Mouse (Mus musculus) intestine, embryonic 16.5 days (tissue): ENCODE data around the gene Rln1. TPM values are rescaled to one million over a fixed set of nuclear protein-coding genes. Genes with fewer than 3 reads are reported as not detected.

ENCODE experiments used
- ATAC-seq: fragments of 200-750 bp; cut with Nextera tagmentation; 2 replicates; pipeline ENCODE4 v1.8.0; 2017; ENCODE audit warnings: moderate TSS enrichment, moderate library complexity
- H3K27ac ChIP-seq: fragments of 300-500 bp; sonication (generic); 2 replicates; pipeline ENCODE4 v1.5.1; 2014; ENCODE audit warnings: mild to moderate bottlenecking, low read length
- H3K27me3 ChIP-seq: fragments of 300-500 bp; sonication (generic); replicated peaks from 2 replicates; pipeline ENCODE4 v1.6.1; 2014; ENCODE audit warnings: low read length, control low read depth, mixed read lengths; ENCODE audit not compliant: control insufficient read depth, insufficient read depth
- H3K36me3 ChIP-seq: fragments of 300-500 bp; sonication (generic); 2 replicates; pipeline ENCODE4 v1.6.1; 2014; ENCODE audit warnings: low read length, control low read depth; ENCODE audit not compliant: control insufficient read depth, insufficient read depth
- H3K4me1 ChIP-seq: fragments of 300-500 bp; sonication (generic); 2 replicates; pipeline ENCODE4 v1.6.1; 2014; ENCODE audit warnings: low read length, control low read depth, mixed read lengths; ENCODE audit not compliant: control insufficient read depth, insufficient read depth
- H3K4me2 ChIP-seq: fragments of 300-500 bp; sonication (generic); 2 replicates; pipeline ENCODE4 v1.6.1; 2014; ENCODE audit warnings: low read depth, low read length, control low read depth
- H3K4me3 ChIP-seq: fragments of 300-500 bp; sonication (generic); 2 replicates; pipeline ENCODE4 v1.5.1; 2014; ENCODE audit warnings: mild to moderate bottlenecking, low read length
- H3K9ac ChIP-seq: fragments of 300-500 bp; sonication (generic); 2 replicates; pipeline ENCODE4 v1.6.1; 2014; ENCODE audit warnings: low read depth, low read length
- H3K9me3 ChIP-seq: fragments of 300-500 bp; sonication (generic); 2 replicates; pipeline ENCODE4 v1.6.1; 2016; ENCODE audit warnings: low read length, control low read depth; ENCODE audit not compliant: control insufficient read depth
- WGBS: fragments of 180-500 bp; shearing (Covaris S2); extraction: QIAGEN DNeasy Blood & Tissue Kit; methylation state at CpG from one replicate; pipeline ENCODE4 v1.1.7; 2014; 5-methylcytosine and 5-hydroxymethylcytosine counted together
- polyA plus RNA-seq: library from polyadenylated mRNA; unstranded; fragments of >200 nt; fragmentation: Nextera tagmentation; extraction: Ambion mirVana; gene quantifications from 2 replicates; pipeline ENCODE4 v1.2.1, GENCODE M21; 2015

Gene Rln1
- polyA plus RNA-seq, 1 experiment from 2014 or later: not detected

DNA sequence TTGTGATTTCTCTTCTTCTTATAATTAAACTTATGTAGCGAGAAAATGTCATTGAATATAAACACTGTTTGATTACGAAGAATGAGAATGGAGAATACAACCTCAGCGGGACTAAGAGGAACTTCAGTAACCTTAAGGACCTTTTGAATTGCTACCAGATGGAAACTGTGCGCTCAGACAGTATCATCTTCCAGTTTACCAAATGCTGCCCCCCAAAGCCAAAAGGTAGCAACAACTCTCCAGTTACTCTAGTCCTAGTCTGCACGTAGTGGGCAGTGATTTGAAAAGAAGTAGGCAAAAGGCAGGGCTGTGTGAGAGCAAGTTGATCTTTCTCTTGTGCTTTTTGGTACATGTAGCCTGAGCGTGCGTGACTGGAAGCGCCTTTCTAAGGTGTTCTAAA is 46.6 kb downstream of the Rln1 start:
- Histone ChIP-seq H3K4me2 (no peak overlapping the region), H3K9ac (no peak overlapping the region), H3K36me3 (peaks cover 5% of the 10 kb centered on the region; the same call in 1 of the 2 replicates), H3K4me1 (no peaks in the 10 kb centered on the region), H3K27ac (no peak overlapping the region), H3K4me3 (no peak overlapping the region), H3K9me3 (no peaks in the 10 kb centered on the region), H3K27me3 (no peaks in the 10 kb centered on the region)
- no peak for ATAC-seq
- 78% methylated on average over 8 of the region's 8 CpGs for WGBS

DNA sequence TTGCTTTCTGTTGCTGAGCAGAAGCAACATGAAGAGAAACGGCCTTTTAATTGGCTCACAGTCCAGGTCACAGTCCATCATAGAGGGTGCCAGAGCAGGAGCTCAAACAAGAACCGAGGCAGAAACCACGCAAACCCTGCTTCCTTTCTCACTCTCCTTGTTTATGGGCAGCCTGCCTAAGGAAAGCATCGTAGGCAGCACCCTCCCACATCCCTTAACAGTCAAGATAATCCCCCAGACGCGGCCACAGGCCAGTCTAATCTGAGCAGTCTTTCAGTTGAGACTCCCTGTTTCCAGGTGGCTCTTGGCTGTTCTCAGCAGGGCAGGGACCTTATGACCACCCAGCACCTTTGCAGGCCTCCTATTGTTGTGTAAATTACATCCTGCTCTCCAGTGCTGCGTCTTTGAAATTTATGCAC is 49.0 kb downstream of the Rln1 start:
- 48% methylated on average over 7 of the region's 7 CpGs for WGBS
- H3K27ac ChIP-seq: no peak overlapping the region
- no peak for ATAC-seq

More for the DNA sequence above, 49.0 kb downstream of the Rln1 start:
- Histone ChIP-seq H3K4me3 (no peak overlapping the region), H3K9ac (no peak overlapping the region), H3K4me1 (no peaks in the 10 kb centered on the region), H3K4me2 (no peak overlapping the region), H3K9me3 (no peaks in the 10 kb centered on the region), H3K36me3 (peaks cover 5% of the 10 kb centered on the region; the same call in 1 of the 2 replicates), H3K27me3 (no peaks in the 10 kb centered on the region)

Other genes starting within 250 kb of the Rln1 start
- 49.8 and 62.0 TPM in 2 replicates for gene Rcl1, start 233.3 kb downstream of the Rln1 start, polyA plus RNA-seq
- gene Jak2, start 82.8 kb downstream of the Rln1 start, polyA plus RNA-seq: 3.0 and 3.7 TPM in 2 replicates
- gene Insl6, start 9.3 kb downstream of the Rln1 start, polyA plus RNA-seq: 19.1 and 19.9 TPM in 2 replicates
- gene Plgrkt, start 32.7 kb upstream of the Rln1 start, polyA plus RNA-seq: 237 and 261 TPM in 2 replicates
- gene Cd274, start 32.8 kb upstream of the Rln1 start, polyA plus RNA-seq: 0.51 and 0.64 TPM in 2 replicates
- gene Pdcd1lg2, start 76.2 kb upstream of the Rln1 start, polyA plus RNA-seq: 0.11 and 0.17 TPM in 2 replicates
- gene Ric1, start 187.6 kb upstream of the Rln1 start, polyA plus RNA-seq: 8.0 and 9.0 TPM in 2 replicates